Mouse (Mus musculus): ENCODE measurements around the gene Ctnnbip1. TPM values are rescaled to one million over a fixed set of nuclear protein-coding genes. Genes with fewer than 3 reads are reported as not detected.

The Ctnnbip1 gene
- polyA plus RNA-seq, 1 experiment: 0.18 TPM

DNA sequence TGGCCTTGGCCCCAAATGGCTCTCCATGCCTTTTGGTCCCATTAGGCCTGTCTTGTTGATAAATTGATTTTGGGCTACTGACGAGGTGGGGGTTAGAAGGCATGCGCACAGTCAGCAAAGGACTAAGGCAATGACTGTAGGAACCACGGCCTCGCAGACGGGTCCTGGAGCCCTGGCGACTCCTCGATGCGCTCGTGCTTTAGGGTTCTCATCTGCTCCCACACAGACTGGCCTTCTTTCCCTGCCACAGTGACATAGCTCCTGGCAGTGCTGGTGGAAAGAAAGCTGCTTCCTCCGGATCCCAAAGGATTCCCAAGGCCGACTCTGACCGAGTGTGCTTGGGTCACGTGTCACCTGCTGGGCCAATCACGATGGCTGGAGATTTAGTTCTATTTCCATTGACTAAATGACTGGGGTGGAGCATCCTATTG is 56.4 kb downstream of the Ctnnbip1 start:
- H3K27me3 ChIP-seq (ENCODE audit: control insufficient read depth): peaks cover 17% of the 10 kb centered on the region
- H3K9me3 ChIP-seq (ENCODE audit: control insufficient read depth, low read length): no peaks in the 10 kb centered on the region
- H3K4me1 ChIP-seq (ENCODE audit: control insufficient read depth): no peaks in the 10 kb centered on the region
- H3K4me3 ChIP-seq (replicated peaks): no peak overlapping the region
- TF ChIP-seq TAL1 (IDR thresholded peaks at IDR 0.05; ENCODE audit: low read length) (no peak), GATA1 (IDR thresholded peaks at IDR 0.05; ENCODE audit: low read length) (no peak)
- H3K36me3 ChIP-seq (ENCODE audit: control insufficient read depth): no peaks in the 10 kb centered on the region

DNA sequence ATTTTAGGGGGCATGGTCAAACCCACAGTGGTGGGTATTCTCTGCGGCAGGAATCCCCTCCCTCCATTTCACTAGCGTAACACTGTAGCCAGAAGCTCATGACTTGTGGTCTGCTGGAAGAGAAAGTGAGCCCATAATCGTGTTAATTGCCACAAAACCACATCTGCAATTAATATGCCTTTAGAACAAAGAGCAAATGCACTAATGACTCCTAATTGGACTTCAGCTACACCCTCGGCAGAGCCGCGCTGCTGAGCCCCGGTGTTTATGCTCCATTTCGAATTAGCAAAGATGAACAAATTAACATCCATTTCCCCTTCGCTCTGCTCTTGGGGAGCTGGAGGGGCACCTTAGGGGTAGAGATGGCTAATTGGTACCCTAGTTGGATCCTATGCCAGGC is 58.0 kb downstream of the Ctnnbip1 start:
- H3K4me1 ChIP-seq (ENCODE audit: control insufficient read depth): no peaks in the 10 kb centered on the region
- H3K36me3 ChIP-seq (ENCODE audit: control insufficient read depth): no peaks in the 10 kb centered on the region
- H3K9me3 ChIP-seq (ENCODE audit: control insufficient read depth, low read length): no peaks in the 10 kb centered on the region
- no peak overlapping the region for H3K4me3 ChIP-seq (replicated peaks)
- TF ChIP-seq TAL1 (IDR thresholded peaks at IDR 0.05; ENCODE audit: low read length) (no peak), GATA1 (IDR thresholded peaks at IDR 0.05; ENCODE audit: low read length) (no peak)
- peaks cover 15% of the 10 kb centered on the region for H3K27me3 ChIP-seq (ENCODE audit: control insufficient read depth)

DNA sequence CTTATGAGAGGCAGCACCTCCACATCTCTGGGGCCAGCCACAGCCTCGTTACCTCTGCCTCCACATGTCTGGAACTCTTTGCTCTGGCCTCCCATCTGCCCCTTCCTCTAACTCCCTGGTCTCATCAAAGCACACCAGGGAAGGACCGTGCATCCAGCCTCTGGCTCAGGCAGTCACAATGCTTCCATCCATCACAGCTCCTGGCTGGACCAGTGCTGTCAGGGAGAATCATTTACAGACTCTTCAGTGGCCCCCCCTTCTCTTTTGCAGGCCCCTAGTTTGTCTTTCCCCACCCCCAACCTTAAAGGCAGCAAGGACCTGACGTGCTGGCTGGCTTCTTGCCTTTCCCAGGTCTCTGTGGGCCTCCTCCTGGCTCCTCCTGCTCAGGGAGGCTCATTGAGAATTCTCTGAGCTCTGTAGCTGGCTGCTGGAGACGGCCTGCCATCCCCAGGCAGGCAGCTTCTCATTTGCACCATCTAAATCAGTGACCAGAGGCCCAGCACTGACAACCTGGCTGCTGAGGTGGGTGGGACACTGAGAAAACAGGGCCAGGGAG is 59.0 kb downstream of the Ctnnbip1 start:
- TF ChIP-seq TAL1 (IDR thresholded peaks at IDR 0.05; ENCODE audit: low read length) (no peak), GATA1 (IDR thresholded peaks at IDR 0.05; ENCODE audit: low read length) (no peak)
- H3K36me3 ChIP-seq (ENCODE audit: control insufficient read depth): no peaks in the 10 kb centered on the region
- no peaks in the 10 kb centered on the region for H3K9me3 ChIP-seq (ENCODE audit: control insufficient read depth, low read length)
- no peak overlapping the region for H3K4me3 ChIP-seq (replicated peaks)
- H3K4me1 ChIP-seq (ENCODE audit: control insufficient read depth): no peaks in the 10 kb centered on the region
- peaks cover 16% of the 10 kb centered on the region for H3K27me3 ChIP-seq (ENCODE audit: control insufficient read depth)

DNA sequence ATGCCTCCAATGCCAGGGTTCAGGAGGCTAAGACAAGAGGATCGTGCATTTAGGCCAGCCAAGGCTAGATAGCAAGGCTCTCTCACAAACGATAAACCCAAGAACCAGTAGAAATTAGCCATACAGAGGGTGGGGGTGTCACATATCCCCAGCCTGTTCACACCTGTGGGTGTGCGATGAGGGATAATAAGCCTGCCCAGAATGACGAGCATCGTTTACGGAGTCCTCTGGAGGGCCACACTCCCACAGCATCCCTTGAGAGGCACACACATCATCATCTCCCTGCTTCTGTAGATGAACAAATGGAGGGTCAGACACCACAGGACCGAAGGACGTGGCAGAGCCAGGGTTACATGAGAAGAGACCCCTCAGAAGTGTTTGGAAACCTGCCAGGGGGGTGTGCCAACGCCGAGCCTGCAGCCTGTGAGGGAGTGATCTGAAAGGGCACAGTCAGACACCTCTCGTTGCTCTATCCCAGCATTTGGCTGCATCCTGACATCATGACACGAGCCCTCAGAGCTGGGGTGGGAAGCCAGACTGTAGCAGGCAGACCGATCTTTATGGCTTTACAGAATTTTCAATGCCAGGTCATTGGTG is 60.1 kb downstream of the Ctnnbip1 start:
- H3K4me3 ChIP-seq (replicated peaks): no peak overlapping the region
- peaks cover 16% of the 10 kb centered on the region for H3K27me3 ChIP-seq (ENCODE audit: control insufficient read depth)
- no peaks in the 10 kb centered on the region for H3K36me3 ChIP-seq (ENCODE audit: control insufficient read depth)
- H3K9me3 ChIP-seq (ENCODE audit: control insufficient read depth, low read length): no peaks in the 10 kb centered on the region
- no peaks in the 10 kb centered on the region for H3K4me1 ChIP-seq (ENCODE audit: control insufficient read depth)
- TF ChIP-seq TAL1 (IDR thresholded peaks at IDR 0.05; ENCODE audit: low read length) (no peak), GATA1 (IDR thresholded peaks at IDR 0.05; ENCODE audit: low read length) (no peak)

DNA sequence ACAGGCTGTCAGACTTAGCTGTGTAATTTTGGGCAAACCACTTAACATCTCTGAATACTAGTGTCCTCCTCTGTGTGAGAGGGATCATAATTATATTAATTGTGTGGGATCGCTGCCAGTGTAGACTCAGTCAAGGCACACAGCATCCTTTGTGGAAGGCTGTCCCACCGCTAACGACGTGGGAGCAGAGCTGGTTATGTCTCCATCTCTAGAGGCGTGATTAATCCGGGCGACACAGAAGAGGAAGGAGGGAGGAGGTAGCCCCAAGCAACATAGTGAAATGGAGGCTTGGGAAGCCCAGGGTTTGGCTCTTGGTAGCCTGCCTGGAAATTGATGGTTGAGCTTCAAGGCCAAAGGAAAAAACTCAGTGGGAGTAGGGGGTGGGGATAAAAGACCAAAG is 60.8 kb downstream of the Ctnnbip1 start:
- no peak overlapping the region for H3K4me3 ChIP-seq (replicated peaks)
- peaks cover 17% of the 10 kb centered on the region for H3K27me3 ChIP-seq (ENCODE audit: control insufficient read depth)
- TF ChIP-seq TAL1 (IDR thresholded peaks at IDR 0.05; ENCODE audit: low read length) (no peak), GATA1 (IDR thresholded peaks at IDR 0.05; ENCODE audit: low read length) (no peak)
- no peaks in the 10 kb centered on the region for H3K36me3 ChIP-seq (ENCODE audit: control insufficient read depth)
- H3K4me1 ChIP-seq (ENCODE audit: control insufficient read depth): no peaks in the 10 kb centered on the region
- H3K9me3 ChIP-seq (ENCODE audit: control insufficient read depth, low read length): no peaks in the 10 kb centered on the region

DNA sequence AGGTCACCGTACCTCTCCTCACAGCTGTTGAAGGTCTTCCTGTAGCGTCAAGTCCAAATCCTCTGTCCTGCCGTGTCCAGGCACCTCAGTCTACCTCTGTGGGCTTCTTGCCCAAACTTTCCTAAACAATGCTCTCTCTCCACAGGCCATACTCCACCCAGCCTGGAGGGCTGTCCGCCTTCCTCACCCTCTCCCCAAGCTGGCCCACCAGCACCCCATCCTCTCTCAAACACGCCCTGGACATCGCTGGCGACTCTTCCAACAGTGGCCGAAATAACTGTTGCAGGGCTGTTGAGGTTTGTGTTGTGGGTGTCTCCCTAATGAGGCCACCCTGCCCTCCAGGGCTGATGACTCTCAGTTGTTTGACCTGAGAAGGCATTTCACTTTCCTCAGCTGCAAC is 67.2 kb downstream of the Ctnnbip1 start:
- no peaks in the 10 kb centered on the region for H3K36me3 ChIP-seq (ENCODE audit: control insufficient read depth)
- H3K9me3 ChIP-seq (ENCODE audit: control insufficient read depth, low read length): peaks cover 2% of the 10 kb centered on the region; the same call in 1 of the 2 replicates
- H3K4me3 ChIP-seq (replicated peaks): no peak overlapping the region
- no peaks in the 10 kb centered on the region for H3K4me1 ChIP-seq (ENCODE audit: control insufficient read depth)
- TF ChIP-seq GATA1 (IDR thresholded peaks at IDR 0.05; ENCODE audit: low read length) (no peak), TAL1 (IDR thresholded peaks at IDR 0.05; ENCODE audit: low read length) (no peak)
- peaks cover 63% of the 10 kb centered on the region for H3K27me3 ChIP-seq (ENCODE audit: control insufficient read depth)

DNA sequence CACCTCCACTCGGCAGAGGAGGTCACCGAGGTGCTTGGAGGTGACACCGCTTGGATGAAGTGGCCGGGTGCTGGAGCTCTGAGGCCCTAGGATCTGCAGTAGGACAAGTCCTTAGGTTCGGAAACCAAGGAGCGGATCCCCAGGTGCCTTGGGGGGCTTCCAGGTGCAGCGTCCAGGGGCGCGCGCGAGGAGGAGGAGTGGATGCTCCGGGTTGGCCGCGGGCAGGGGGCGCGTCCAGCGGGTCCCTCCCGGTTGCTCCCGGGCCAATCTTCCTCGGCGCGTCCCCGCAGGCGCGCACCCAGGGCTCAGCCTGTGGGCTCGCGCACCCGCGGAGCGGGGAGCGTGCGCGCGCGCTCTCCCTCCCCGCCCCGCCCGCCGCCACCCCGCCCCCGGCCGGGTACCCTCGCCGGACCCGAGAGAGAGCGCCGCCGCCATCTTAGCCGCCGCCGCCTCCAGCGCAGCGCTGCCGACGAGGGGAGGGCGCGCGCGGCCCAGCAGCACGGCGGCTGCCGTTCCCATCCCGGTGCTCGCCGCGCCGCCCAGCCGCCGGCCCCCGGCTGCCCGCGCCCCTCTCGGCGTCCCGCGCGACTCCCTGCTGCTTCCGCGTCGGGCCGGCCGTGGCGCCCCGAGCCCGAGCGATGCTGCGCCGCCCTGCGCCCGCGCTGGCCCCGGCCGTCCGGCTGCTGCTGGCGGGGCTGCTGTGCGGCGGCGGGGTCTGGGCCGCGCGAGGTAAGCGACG is 68.2 kb downstream of the Ctnnbip1 start, which contains the start of gene Clstn1:
Gene Clstn1 (plus strand): TSS at position 425 of the 739 bp plus-strand sequence.
- H3K4me3 ChIP-seq (replicated peaks): peak within 1 kb of the TSS; percentile 38

DNA sequence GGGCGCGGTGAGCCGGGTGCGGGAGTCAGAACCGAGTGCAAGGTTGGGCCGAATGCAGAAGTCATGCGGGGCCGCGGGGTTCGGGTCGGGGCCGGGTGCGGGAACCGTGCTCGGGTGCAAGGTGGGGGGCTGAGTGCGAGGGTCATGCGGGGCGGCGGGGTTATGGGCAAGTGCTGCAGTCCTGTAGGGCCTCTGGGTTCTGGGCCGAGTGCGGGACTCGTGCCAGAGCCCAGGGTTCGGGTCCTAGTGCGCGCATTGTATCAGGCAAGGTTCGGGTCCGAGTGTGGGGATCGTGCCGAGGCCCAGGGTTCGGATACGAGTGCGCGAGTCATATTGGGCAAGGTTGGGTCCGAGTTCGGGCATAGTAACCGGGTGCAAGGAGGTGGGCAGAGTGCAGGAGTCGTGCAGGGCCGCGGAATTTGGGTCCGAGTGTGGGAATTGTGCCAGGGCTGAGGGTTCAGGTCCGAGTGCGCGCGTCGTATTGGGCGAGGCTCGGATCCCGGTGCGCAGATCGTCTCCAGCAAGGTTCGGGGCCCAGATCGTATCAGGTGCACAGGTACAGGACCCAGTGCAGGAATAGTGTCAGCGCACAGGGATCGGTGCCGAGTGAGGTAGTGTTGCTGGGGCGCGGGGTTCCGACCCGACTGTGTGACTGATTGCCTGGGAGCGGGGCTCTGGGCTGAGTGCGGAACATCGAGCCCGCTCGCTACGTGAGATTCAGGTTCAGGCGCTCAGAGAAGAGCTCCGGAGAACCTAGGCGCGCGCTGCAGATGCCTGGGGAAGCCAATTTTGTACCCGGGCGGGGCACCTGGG is 69.0 kb downstream of the Ctnnbip1 start:
- H3K27me3 ChIP-seq (ENCODE audit: control insufficient read depth): peaks cover 61% of the 10 kb centered on the region
- no peaks in the 10 kb centered on the region for H3K4me1 ChIP-seq (ENCODE audit: control insufficient read depth)
- no peak for TF ChIP-seq TAL1 (IDR thresholded peaks at IDR 0.05; ENCODE audit: low read length)
- TF ChIP-seq GATA1 (IDR thresholded peaks at IDR 0.05; ENCODE audit: low read length): no peak
- peak overlapping the region; percentile 38 for H3K4me3 ChIP-seq (replicated peaks)
- H3K36me3 ChIP-seq (ENCODE audit: control insufficient read depth): no peaks in the 10 kb centered on the region
- H3K9me3 ChIP-seq (ENCODE audit: control insufficient read depth, low read length): peaks cover 5% of the 10 kb centered on the region; the same call in 1 of the 2 replicates

More for the DNA sequence above, 68.2 kb downstream of the Ctnnbip1 start, which contains the start of gene Clstn1:
- Histone ChIP-seq H3K9me3 (ENCODE audit: control insufficient read depth, low read length) (peaks cover 2% of the 10 kb centered on the region; the same call in 1 of the 2 replicates), H3K4me1 (ENCODE audit: control insufficient read depth) (no peaks in the 10 kb centered on the region), H3K27me3 (ENCODE audit: control insufficient read depth) (peaks cover 63% of the 10 kb centered on the region), H3K36me3 (ENCODE audit: control insufficient read depth) (no peaks in the 10 kb centered on the region)
- TF ChIP-seq TAL1 (IDR thresholded peaks at IDR 0.05; ENCODE audit: low read length): no peak
- no peak for TF ChIP-seq GATA1 (IDR thresholded peaks at IDR 0.05; ENCODE audit: low read length)
